Mouse (Mus musculus): Measurements from ENCODE around the gene Ces3b. TPM values are rescaled to one million over a fixed set of nuclear protein-coding genes. Genes with fewer than 3 reads are reported as not detected.

Ces3b gene
- polyA plus RNA-seq, 1 experiment: not detected

GRCm38 (mm10) chr8:105142395-105142794, 58.8 kb downstream of the Ces3b start:
- no peak for DNase-seq (ENCODE audit: low spot score)

Other genes with a start within 250 kb of the Ces3b start
- 0.22 and 0.41 TPM in 2 replicates for gene Ces2c, start 236.7 kb upstream of the Ces3b start, polyA plus RNA-seq (2012; rRNA removed)
- gene Ces2e, start 157.5 kb upstream of the Ces3b start, polyA plus RNA-seq (2012; rRNA removed): 3.8 and 4.0 TPM in 2 replicates
- gene Ces2f, start 136.4 kb upstream of the Ces3b start, polyA plus RNA-seq (2012; rRNA removed): 2.2 and 2.5 TPM in 2 replicates
- 26.0 and 32.8 TPM in 2 replicates for gene Ces2g, start 122.0 kb upstream of the Ces3b start, polyA plus RNA-seq (2012; rRNA removed)
- gene Ces2h, start 82.9 kb upstream of the Ces3b start, polyA plus RNA-seq (2012; rRNA removed): not detected in 2 replicates
- gene Ces3a, start 35.2 kb upstream of the Ces3b start, polyA plus RNA-seq (2012; rRNA removed): 0.04 TPM in 1 of 2 replicates, not detected in the other
- not detected in 2 replicates for gene Ces4a, start 48.0 kb downstream of the Ces3b start, polyA plus RNA-seq (2012; rRNA removed)
- gene Cbfb, start 86.9 kb downstream of the Ces3b start, polyA plus RNA-seq (2012; rRNA removed): 28.0 and 30.1 TPM in 2 replicates
- gene D230025D16Rik, start 141.4 kb downstream of the Ces3b start, polyA plus RNA-seq (2012; rRNA removed): 25.3 and 28.5 TPM in 2 replicates
- 34.1 and 34.5 TPM in 2 replicates for gene B3gnt9, start 171.4 kb downstream of the Ces3b start, polyA plus RNA-seq (2012; rRNA removed)
- 15.1 and 15.8 TPM in 2 replicates for gene Tradd, start 180.9 kb downstream of the Ces3b start, polyA plus RNA-seq (2012; rRNA removed)
- gene Fbxl8, start 180.9 kb downstream of the Ces3b start, polyA plus RNA-seq (2012; rRNA removed): 9.1 and 9.5 TPM in 2 replicates
- 4.8 TPM in 2 replicates for gene Hsf4, start 186.0 kb downstream of the Ces3b start, polyA plus RNA-seq (2012; rRNA removed)
- gene Nol3, start 192.4 kb downstream of the Ces3b start, polyA plus RNA-seq (2012; rRNA removed): 2.8 and 4.0 TPM in 2 replicates
- 2.7 and 2.9 TPM in 2 replicates for gene 4931428F04Rik, start 206.1 kb downstream of the Ces3b start, polyA plus RNA-seq (2012; rRNA removed)
- gene Exoc3l, start 212.3 kb downstream of the Ces3b start, polyA plus RNA-seq (2012; rRNA removed): 4.3 and 4.5 TPM in 2 replicates
- gene E2f4, start 213.9 kb downstream of the Ces3b start, polyA plus RNA-seq (2012; rRNA removed): 59.3 and 75.5 TPM in 2 replicates
- gene Elmo3, start 221.8 kb downstream of the Ces3b start, polyA plus RNA-seq (2012; rRNA removed): 25.2 and 29.0 TPM in 2 replicates
- 3.9 and 6.1 TPM in 2 replicates for gene Lrrc29, start 242.5 kb downstream of the Ces3b start, polyA plus RNA-seq (2012; rRNA removed)
- 72.7 and 103 TPM in 2 replicates for gene Tmem208, start 242.6 kb downstream of the Ces3b start, polyA plus RNA-seq (2012; rRNA removed)